Mouse (Mus musculus): ENCODE data around the gene Polr3f.

Gene Polr3f

GRCm38 (mm10) chr2:144526981-144527820 is at the start of gene Polr3f, which contains the start of gene Dzank1:
Gene Polr3f (plus strand): TSS chr2:144527718.
Gene Dzank1 (minus strand): TSS chr2:144527414.
- in situ Hi-C loops (cut with MboI; ENCODE audit: low sequenced_read_pairs) = no loop called here

DNA sequence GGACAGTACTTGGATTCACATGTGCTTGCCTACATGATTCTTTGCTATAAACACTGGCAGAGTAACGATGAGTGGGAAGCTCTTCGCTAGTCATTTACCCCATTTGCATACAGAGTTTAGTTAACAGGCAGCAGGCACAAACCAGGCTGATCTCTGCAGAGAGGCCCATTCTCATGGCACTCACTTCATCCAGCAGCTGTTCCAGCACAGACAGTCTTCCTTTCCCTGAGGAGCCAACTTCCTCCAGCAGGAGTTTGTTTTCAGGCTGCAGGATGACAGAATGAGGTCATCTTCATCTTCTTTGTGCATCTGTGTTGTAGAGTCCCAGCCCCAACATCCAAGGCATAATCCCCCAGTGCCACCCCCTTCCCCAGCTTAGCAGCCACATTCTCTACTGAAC is 48.1 kb upstream of the Polr3f start:
- in situ Hi-C loops (cut with MboI; ENCODE audit: low sequenced_read_pairs) = no loop called here

DNA sequence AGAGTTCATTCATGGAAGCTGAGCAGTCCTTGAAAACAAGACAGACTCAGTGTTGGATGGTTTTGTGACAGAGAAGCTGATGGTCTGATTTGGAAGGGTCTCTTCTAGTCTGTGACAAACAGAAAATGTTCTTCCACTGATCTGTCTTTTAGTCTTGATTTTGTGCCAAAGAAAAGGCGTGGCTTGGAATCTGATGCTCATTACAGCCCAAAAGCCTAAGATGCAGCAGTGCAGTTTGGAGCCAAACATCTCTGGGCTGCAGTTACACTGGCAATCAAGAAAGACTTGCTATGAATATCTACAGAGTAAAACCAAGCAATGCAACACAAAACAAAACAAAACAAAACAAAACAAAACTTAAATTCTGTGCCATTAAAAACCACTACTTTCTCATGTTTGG is 43.4 kb upstream of the Polr3f start:
- in situ Hi-C loops (cut with MboI; ENCODE audit: low sequenced_read_pairs) = no loop called here

DNA sequence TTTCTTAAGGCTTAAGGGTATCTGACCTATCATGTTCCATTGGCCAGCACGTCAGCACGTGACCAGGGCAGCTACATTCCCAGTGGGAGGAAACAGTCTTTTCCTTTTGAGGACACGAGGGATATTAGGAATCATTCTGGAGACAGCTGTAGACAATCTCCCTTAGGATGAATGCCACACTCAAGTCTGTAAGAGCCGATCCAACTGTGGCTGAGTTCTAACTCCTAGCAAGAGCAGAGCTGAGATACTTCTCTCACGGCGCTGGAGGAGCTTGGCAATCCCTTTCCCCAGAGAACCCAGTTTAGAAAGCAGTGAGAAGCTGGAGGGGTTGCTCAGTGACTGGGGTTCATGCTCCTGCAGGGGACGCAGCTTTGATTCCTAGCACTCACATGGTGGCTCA is 42.1 kb upstream of the Polr3f start:
- in situ Hi-C loops (cut with MboI; ENCODE audit: low sequenced_read_pairs) = no loop called here

DNA sequence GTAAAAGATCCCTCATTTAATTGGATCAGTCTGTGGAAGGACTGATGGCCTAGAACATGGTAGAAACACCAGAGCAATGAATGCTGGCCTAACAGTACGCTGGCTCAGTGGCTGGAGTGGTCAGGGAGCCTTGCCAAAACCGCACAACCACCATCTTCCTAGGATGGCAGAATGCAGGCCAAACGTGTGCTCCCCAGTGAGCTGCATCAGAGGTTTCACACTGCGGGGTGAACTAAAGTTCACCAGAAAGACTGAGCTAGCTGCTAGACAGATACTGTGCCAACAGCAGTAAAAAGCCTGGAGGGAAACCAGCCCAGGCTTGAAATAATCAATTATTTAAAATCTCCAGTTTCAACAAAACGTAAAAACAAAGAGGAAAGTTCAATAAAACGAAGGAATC is 40.0 kb upstream of the Polr3f start:
- in situ Hi-C loops (cut with MboI; ENCODE audit: low sequenced_read_pairs) = no loop called here

- in situ Hi-C loops (cut with MboI; ENCODE audit: low sequenced_read_pairs) = no loop called here
These were observed 38.2 kb upstream of the Polr3f start for GRCm38 (mm10) chr2:144489342-144489741.

- in situ Hi-C loops (cut with MboI; ENCODE audit: low sequenced_read_pairs) = no loop called here
These were observed 25.4 kb upstream of the Polr3f start for GRCm38 (mm10) chr2:144502134-144502533.

DNA sequence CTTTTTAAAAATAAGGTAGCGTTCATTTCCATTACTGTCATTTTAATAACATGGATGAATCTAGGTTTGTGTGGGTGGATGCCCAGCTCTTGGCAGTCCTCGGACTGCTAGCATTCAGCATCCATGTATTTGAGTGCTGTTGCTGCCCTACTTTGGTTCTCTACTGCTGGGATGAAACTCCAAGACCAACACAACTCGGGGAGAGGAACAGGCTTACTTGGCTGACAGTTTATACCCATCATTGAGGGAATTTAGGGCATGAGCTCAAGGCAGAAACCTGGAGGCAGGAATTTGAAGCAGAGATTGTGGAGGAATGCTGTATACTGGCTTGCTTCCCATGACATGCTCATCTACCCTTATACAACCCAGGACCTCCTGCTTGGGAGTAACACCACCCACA is 12.9 kb upstream of the Polr3f start:
- in situ Hi-C loops (cut with MboI; ENCODE audit: low sequenced_read_pairs) = no loop called here

- in situ Hi-C loops (cut with MboI; ENCODE audit: low sequenced_read_pairs) = no loop called here
These were observed 7.7 kb upstream of the Polr3f start for GRCm38 (mm10) chr2:144519772-144520171.

GRCm38 (mm10) chr2:144525856-144526255 is 1.7 kb upstream of the Polr3f start:
- in situ Hi-C loops (cut with MboI; ENCODE audit: low sequenced_read_pairs) = no loop called here

DNA sequence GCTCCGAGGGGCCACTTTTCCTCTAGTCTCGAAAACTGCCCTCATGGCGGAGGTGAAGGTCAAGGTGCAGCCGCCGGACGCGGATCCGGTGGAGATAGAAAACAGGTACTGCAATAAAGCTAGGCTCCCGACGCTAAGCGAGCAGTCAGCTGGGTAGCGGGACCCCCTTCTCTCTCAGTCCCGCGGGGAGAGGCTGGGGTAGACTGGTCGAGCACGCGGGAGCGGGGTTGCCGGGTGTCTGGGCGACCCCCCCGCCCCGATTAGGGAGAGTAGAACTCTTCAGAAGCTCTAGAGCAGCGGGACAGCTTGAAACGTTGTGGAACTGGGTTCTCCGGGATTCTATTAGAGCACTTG is 280 bp downstream of the Polr3f start:
- in situ Hi-C loops (cut with MboI; ENCODE audit: low sequenced_read_pairs) = no loop called here

GRCm38 (mm10) chr2:144537123-144537522 is 9.6 kb downstream of the Polr3f start:
- in situ Hi-C loops (cut with MboI; ENCODE audit: low sequenced_read_pairs) = no loop called here

DNA sequence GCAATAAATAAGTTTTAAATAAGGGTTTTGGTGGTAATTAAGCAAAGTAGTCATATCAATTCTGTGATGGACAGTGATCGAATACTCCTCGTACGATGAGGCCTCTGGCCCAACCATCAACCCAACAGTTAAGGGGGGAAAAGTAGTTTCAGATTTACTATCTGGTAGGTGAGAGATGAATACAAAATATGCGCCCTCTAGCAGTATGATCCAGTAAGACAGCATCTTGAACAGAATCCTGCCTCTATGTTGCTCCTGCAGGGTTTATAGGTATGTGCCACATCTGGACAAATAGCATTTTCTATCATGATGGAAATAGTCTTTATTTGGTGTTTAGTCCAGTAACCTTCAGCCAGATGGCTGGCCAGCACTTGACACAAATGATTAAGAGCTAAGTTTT is 13.7 kb downstream of the Polr3f start:
- in situ Hi-C loops (cut with MboI; ENCODE audit: low sequenced_read_pairs) = no loop called here

DNA sequence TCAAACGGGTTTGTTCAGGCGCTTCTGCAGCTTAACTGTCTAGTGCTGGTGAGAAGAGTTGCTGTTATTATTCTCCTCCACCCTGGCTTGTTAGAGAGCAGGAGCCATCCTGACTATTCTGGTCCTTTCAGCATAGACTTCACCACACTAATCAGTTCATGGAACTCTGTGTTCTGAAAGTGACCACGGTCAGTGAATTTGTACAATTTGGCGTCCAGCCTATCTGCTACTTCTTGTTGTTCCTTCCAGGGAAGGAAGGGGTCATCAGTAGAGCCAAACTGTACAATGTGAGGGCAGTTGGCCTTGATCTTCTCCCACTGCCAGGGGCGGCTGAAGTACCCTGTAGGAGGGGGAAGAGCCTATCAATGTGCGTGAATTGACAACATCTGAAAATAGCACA is 16.2 kb downstream of the Polr3f start:
- in situ Hi-C loops (cut with MboI; ENCODE audit: low sequenced_read_pairs) = no loop called here

GRCm38 (mm10) chr2:144544630-144545029 is 17.1 kb downstream of the Polr3f start:
- in situ Hi-C loops (cut with MboI; ENCODE audit: low sequenced_read_pairs) = no loop called here

- in situ Hi-C loops (cut with MboI; ENCODE audit: low sequenced_read_pairs) = no loop called here
These were observed 17.5 kb downstream of the Polr3f start for GRCm38 (mm10) chr2:144545061-144545460.

DNA sequence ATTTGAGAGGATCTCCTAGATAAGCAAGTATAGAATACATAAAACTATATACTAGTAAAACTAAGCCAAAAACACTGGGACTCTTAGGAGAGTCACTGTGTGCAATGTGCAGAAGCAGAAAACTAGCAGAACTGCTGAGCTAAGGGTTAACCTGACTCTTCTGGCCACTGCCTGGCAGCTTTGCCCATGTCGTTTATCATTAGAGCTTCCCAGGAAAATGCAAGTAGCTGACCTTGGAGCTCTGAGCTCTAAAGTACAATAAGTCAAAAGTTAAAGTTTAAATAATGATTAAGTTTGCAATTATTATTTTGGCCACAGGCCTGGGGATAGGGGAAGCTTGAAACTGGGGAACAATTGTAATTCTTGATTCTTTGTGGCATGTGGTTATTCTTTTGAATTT is 18.0 kb downstream of the Polr3f start:
- in situ Hi-C loops (cut with MboI; ENCODE audit: low sequenced_read_pairs) = no loop called here

- in situ Hi-C loops (cut with MboI; ENCODE audit: low sequenced_read_pairs) = no loop called here
These were observed 20.0 kb downstream of the Polr3f start for GRCm38 (mm10) chr2:144547559-144547958.

DNA sequence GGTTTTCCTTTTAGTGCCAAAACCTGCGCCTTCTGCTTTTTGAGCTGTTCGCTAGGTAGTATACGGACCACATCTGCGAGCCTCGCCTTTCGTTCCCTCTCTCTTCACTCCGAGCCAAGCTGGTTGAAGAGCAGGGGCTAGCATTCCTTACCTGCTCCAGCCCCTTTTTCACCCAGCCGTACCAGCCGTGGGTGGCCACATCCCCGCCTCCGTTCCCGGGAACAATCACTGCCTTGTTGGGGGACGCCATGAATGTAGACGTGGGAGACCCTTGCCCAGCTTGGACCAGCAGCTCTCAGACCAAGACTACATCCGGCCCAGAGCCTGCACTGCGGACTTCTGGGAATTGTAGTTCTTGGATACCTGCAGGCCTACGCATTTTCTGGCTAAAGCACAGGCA is 23.0 kb downstream of the Polr3f start, which contains the start of gene Rbbp9:
Rbbp9 (minus strand) TSS at position 341 of the 400 bp plus-strand sequence.
- in situ Hi-C loops (cut with MboI; ENCODE audit: low sequenced_read_pairs) = no loop called here

GRCm38 (mm10) chr2:144553905-144554304 is 26.4 kb downstream of the Polr3f start:
- in situ Hi-C loops (cut with MboI; ENCODE audit: low sequenced_read_pairs) = no loop called here

GRCm38 (mm10) chr2:144555286-144555819 is 27.8 kb downstream of the Polr3f start:
- in situ Hi-C loops (cut with MboI; ENCODE audit: low sequenced_read_pairs) = no loop called here

- in situ Hi-C loops (cut with MboI; ENCODE audit: low sequenced_read_pairs) = no loop called here
These were observed 28.5 kb downstream of the Polr3f start, which contains the start of gene Sec23b for GRCm38 (mm10) chr2:144555820-144556552. Gene Sec23b (plus strand): TSS chr2:144556229.

Data from CH12F3 (cell line).